Mouse (Mus musculus) WW6 (cell line): ENCODE measurements around the gene Klk1.

Experiments
- DNase-seq: peaks from one replicate; pipeline ENCODE4 v3.0.0-alpha.2; 2013; ENCODE audit warnings: low read depth, low spot score

The Klk1 gene

GRCm38 (mm10) chr7:44253023-44253616 is 28.0 kb downstream of the Klk1 start:
- DNase-seq: no peak

GRCm38 (mm10) chr7:44254930-44255329 is 29.8 kb downstream of the Klk1 start:
- no peak for DNase-seq

DNA sequence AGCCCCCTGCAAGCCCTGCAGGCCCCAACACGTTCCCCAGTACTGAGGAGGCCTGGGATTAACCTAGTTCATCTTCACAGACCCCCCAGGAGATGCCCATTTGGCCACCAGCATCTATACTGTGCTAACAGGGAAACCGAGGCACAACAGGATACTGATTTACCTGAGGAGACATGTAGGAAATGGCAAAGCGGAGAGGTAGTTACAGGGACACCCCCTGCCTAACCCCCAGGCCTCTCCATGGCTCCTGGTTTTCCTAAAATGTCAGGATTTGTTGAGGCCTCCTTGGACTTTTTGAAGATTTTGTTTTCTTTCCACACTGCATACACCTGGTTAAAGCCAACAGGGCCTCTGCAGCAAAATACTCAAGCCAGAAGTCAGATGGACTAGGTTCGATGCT is 32.1 kb downstream of the Klk1 start, which contains the start of gene Acp4:
Gene Acp4, minus strand, starts transcription at position 101 of the 400 bp plus-strand sequence.
- DNase-seq: no peak

DNA sequence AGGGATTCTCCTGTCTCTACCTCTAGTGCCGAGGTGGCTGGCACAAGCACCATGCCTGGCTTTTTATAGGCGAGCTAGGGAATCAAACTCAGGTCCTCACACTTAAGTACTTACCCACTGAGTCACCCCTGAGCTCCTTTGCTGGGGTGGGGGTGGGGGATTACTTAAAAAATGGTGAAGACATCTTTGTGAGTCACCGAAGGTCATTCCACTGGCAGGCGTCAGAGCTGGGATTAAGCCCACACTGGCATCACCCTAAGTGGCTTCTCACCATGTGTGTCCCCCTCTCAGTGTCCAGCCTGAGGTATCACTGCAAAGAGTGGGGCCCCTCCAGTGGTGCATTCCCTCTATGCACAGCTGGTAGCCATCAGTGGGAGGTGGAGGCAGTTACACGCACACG is 35.2 kb downstream of the Klk1 start:
- DNase-seq: no peak

DNA sequence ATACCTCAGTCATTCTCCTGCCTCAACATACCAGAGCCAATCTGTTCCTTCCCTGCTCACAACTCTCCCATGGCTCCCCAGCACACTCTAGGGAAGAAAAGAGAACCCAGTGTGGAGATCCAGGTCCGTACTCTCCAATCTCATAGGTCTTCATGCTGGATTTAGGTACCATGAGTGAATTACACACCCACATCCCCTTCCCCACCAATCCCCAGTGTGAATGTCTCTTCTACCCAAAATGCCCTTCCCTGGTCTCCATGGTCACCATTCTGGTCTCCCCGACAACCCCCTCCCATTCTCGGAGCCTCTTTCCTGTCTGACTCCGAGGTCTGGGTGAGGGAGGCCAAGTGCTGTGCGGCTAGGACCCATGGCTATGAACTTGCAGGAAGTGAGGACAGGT is 36.0 kb downstream of the Klk1 start, which contains the start of gene Gm15517:
Gene Gm15517, plus strand, starts transcription at position 301 of the 400 bp plus-strand sequence.
- no peak for DNase-seq

- DNase-seq: peak; percentile 89
These were observed 37.9 kb downstream of the Klk1 start for GRCm38 (mm10) chr7:44262791-44263643.

- no peak for DNase-seq
These were observed 43.0 kb downstream of the Klk1 start for GRCm38 (mm10) chr7:44268117-44268516.

DNA sequence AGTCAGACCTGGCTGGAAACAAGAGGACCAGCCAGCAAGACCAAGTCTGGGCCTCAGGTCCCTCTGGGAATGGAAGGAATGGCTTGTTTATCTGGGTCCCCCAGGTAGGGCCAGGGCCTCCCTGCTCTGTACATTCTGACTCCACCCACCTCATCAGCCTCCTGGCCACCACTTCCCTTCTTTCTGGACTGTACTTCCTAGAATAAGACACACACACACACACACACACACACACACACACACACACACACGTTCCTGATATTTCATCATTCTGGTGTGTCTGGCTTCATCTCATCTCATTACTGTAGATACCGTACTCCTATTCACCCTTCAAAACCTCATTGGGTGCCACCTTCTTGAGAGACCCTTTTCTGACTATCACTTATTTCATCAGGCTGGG is 44.2 kb downstream of the Klk1 start:
- DNase-seq: no peak

- no peak for DNase-seq
These were observed 46.1 kb downstream of the Klk1 start for GRCm38 (mm10) chr7:44271309-44271708.

DNA sequence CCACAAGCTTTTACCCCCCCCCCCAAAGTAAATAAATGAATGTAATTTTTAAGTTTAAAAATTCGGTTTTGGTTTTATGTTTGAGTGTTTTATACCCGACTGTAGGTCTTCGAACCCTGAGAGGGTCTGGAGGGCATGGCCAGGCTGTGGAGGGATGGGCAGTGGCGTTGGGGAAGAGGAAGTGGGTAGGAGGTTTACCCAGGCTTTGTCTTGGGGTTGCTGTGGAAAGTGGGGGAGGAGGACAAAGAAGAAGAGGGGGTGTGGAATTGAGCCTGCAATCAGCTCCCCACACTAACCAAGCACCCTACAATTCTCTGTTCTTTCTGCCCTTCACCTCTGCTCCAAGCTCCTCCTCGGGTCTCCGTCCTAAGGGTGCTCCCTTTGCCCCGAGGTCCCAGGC is 47.4 kb downstream of the Klk1 start:
- no peak for DNase-seq

- DNase-seq: no peak
These were observed 48.3 kb downstream of the Klk1 start for GRCm38 (mm10) chr7:44273446-44273845.

GRCm38 (mm10) chr7:44274096-44274495 is 48.9 kb downstream of the Klk1 start:
- no peak for DNase-seq

DNA sequence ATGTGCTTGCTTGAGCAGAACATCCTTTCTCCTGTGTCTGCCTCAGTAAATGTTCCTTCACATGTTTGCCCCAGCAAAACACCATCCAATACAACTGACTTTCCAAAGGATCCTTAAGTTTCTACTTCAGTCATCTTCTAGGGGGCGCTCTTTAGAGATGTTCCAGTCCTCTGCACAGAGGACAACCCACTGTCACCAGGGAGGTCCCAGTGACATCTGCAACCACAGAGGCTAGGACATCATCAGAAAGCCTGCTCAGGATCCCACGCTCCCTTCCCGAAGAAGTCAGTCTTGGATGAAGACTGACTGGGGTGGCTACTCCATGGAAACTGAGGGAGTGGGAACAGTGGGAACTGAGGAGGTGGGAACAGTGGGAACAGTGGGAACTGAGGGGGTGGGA is 50.4 kb downstream of the Klk1 start:
- DNase-seq: no peak

- DNase-seq: no peak
These were observed 51.5 kb downstream of the Klk1 start for GRCm38 (mm10) chr7:44276461-44277249.

DNA sequence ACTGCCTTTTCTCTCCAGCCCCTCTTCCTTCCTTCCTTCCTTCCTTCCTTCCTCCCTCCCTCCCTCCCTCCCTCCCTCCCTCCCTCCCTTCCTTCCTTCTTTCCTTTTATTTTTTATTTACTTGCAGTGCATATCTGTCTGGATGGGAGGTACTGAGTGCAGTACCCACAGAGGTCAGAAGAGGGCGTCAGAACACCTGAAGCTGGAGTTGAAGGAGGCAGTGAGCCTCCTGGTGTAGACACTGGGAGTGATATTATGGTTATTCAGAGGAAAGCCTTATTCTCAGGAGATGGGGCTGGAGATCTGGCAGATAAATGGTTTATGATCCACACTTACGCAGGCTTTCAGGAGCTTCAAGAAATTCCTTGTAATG is 52.1 kb downstream of the Klk1 start:
- no peak for DNase-seq
